Mouse (Mus musculus) bone marrow macrophage, adult 2 months (primary cell): ENCODE results near the gene Cyp26b1.

Experiments
- CTCF ChIP-seq: IDR thresholded peaks from 2 replicates; pipeline ENCODE4 v1.5.1; 2012; ENCODE audit warnings: low read depth, mild to moderate bottlenecking, low read length, moderate library complexity
- POLR2A ChIP-seq: IDR thresholded peaks from 2 replicates; pipeline ENCODE4 v1.6.1; 2012; ENCODE audit warnings: mild to moderate bottlenecking, low read depth, low read length, borderline replicate concordance

DNA sequence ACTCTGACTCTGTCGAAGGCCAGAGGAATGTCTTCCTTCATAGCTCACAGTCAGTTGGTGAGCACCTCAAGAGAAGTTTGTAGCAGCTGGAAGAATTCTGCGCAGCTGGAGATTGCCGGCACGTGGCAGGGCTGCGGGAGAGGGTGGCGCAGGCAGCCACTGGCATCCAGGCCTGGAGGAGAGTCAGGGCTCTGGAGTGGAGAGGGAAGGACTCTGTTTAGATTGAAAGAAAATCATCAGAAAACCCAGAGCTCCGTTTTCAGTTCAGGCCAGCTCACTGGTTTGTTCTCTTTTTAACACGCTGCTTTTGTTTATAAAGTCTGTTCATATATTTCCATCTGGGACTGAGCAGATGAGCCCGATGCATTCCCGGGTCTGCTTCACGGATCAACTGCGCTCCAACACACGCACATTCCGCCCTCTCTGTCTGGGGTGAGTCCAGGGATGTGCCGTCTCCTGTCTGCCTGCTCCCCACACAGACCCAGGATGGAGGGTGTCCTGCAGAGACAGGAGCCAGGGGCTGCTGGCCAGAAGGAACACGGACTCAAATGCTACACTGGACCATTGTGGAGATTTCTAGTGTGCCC is 56.0 kb downstream of the Cyp26b1 start:
- TF ChIP-seq POLR2A (no peak), CTCF (no peak)
